34 mouse cellular contexts compared by ENCODE assay signal in genomic region chr2:52883401-52883800, GRCm38 (mm10).
"Had no signal": no experiment of that assay in that cellular context is flagged by ENCODE, and none has a peak within 500 bp of the region (broad histone marks: within the 10 kb centered on the region; RNA-seq: fewer than 3 reads in every experiment).

No protein-coding gene starts in this region.

- H3K27me3 ChIP-seq: heart, embryonic 12.5 days; heart, embryonic 15.5 days; hindbrain, embryonic 12.5 days; hindbrain, embryonic 13.5 days; hindbrain, embryonic 15.5 days; intestine, embryonic 15.5 days; kidney, embryonic 15.5 days had no signal

- H3K4me2 ChIP-seq: heart, embryonic 11.5 days; heart, embryonic 12.5 days; heart, embryonic 13.5 days; heart, embryonic 15.5 days; hindbrain, embryonic 12.5 days; hindbrain, embryonic 13.5 days; hindbrain, embryonic 14.5 days; hindbrain, embryonic 15.5 days; intestine, embryonic 15.5 days; kidney, embryonic 15.5 days had no signal

- ATAC-seq: hindbrain, embryonic 16.5 days; hindbrain, postnatal 0 days; inflammation-experienced regulatory T-cells, adult 6 months; intestine, embryonic 15.5 days; intestine, embryonic 16.5 days; intestine, postnatal 0 days had no signal

- H3K4me3 ChIP-seq: heart, embryonic 10.5 days; heart, embryonic 12.5 days; heart, embryonic 13.5 days; heart, embryonic 15.5 days; hindbrain, embryonic 10.5 days; hindbrain, embryonic 12.5 days; hindbrain, embryonic 13.5 days; hindbrain, embryonic 15.5 days; intestine, embryonic 15.5 days; kidney, embryonic 15.5 days; layer of hippocampus, adult 2 months had no signal

- H3K9me3 ChIP-seq: heart, embryonic 10.5 days; heart, embryonic 12.5 days; heart, embryonic 13.5 days; heart, embryonic 15.5 days; hindbrain, embryonic 10.5 days; hindbrain, embryonic 12.5 days; hindbrain, embryonic 13.5 days; hindbrain, embryonic 15.5 days; intestine, embryonic 15.5 days; kidney, embryonic 15.5 days had no signal

- H3K4me1 ChIP-seq: heart, embryonic 15.5 days; hindbrain, embryonic 10.5 days; intestine, embryonic 15.5 days had no signal

- H3K36me3 ChIP-seq: heart, embryonic 10.5 days; heart, embryonic 12.5 days; heart, embryonic 13.5 days; heart, embryonic 15.5 days; hindbrain, embryonic 12.5 days; hindbrain, embryonic 13.5 days; hindbrain, embryonic 15.5 days; intestine, embryonic 15.5 days; kidney, embryonic 15.5 days had no signal

- H3K9ac ChIP-seq: heart, embryonic 12.5 days; heart, embryonic 13.5 days; heart, embryonic 15.5 days; hindbrain, embryonic 12.5 days; hindbrain, embryonic 13.5 days; hindbrain, embryonic 14.5 days; hindbrain, embryonic 15.5 days; intestine, embryonic 15.5 days; kidney, embryonic 15.5 days had no signal

- DNase-seq: heart, postnatal 10 days; heart, postnatal 14 days; heart, postnatal 36 days; kidney, adult 11 months; kidney, adult 18-20 months; kidney, adult 2 months; kidney, adult 8-10 months; kidney, adult 9 months; kidney, postnatal 10 days; kidney, postnatal 14 days; kidney, postnatal 25 days; kidney, postnatal 36 days; kidney, postnatal 4 days; layer of hippocampus, adult 9-11 months; layer of hippocampus, postnatal 36 days had no signal

- H3K27ac ChIP-seq: heart, embryonic 10.5 days; heart, embryonic 13.5 days; heart, embryonic 15.5 days; hindbrain, embryonic 10.5 days; hindbrain, embryonic 12.5 days; hindbrain, embryonic 13.5 days; hindbrain, embryonic 14.5 days; hindbrain, embryonic 15.5 days; hindbrain, postnatal 0 days; intestine, embryonic 15.5 days; kidney, embryonic 15.5 days; kidney, postnatal 0 days; layer of hippocampus, adult 2 months had no signal
